In genomic region chr7:80647437-80647871, GRCm38 (mm10) we compare ENCODE assay signal across 8 mouse cellular contexts. TPM values are rescaled to one million over a fixed set of nuclear protein-coding genes. Genes with fewer than 3 reads are reported as not detected.
DNase-seq lines count a peak whose midpoint lies in the region; ATAC-seq and TF ChIP-seq lines count a peak whose summit lies in the region.

No protein-coding gene starts in this region.

- TF ChIP-seq CTCF in heart, postnatal 0 days (IDR thresholded peaks at IDR 0.05; ENCODE audit: low read depth) = no peak
- TF ChIP-seq CTCF in small intestine, adult 2 months (IDR thresholded peaks at IDR 0.05; ENCODE audit: extremely low read depth, insufficient read length, insufficient replicate concordance, low read depth, low read length) = no peak

- no peak for DNase-seq in frontal cortex, postnatal 14 days (ENCODE audit: low spot score in 2 of 2)
- peak; percentile 31 to 49 for DNase-seq in spleen, adult 18-20 months
- no peak for DNase-seq in spleen, adult 12 weeks (ENCODE audit: low spot score)
- no peak for DNase-seq in heart, postnatal 0 days (ENCODE audit: low spot score)
- DNase-seq in yolk sac, embryonic 10.5 days (ENCODE audit: low spot score) = no peak

- no peak for TF ChIP-seq POLR2A in small intestine, adult 2 months (IDR thresholded peaks at IDR 0.05; ENCODE audit: low read depth, low read length)

- WGBS in heart, postnatal 0 days = 26% methylated on average over 7 of the region's 7 CpGs
- WGBS in liver, embryonic 15.5 days (ENCODE audit: insufficient replicate concordance) = 44% methylated on average over 7 of the region's 7 CpGs
- 11% methylated on average over 7 of the region's 7 CpGs for WGBS in small intestine, adult 2 months

- peak overlapping the region; percentile 93 for H3K27ac ChIP-seq in heart, postnatal 0 days (ENCODE audit: low read depth)
- peak overlapping the region; percentile 33; the same call in 1 of the 2 replicates for H3K27ac ChIP-seq in liver, embryonic 15.5 days (replicated peaks)
- H3K27ac ChIP-seq in small intestine, adult 2 months (ENCODE audit: insufficient read depth, low read depth, low read length) = peak overlapping the region; percentile 81

- no peaks in the 10 kb centered on the region for H3K27me3 ChIP-seq in heart, postnatal 0 days (ENCODE audit: control insufficient read depth, insufficient read depth, low read length)
- no peaks in the 10 kb centered on the region for H3K27me3 ChIP-seq in liver, embryonic 15.5 days
- H3K27me3 ChIP-seq in small intestine, adult 2 months (ENCODE audit: control insufficient read depth, insufficient read depth, low read length) = no peaks in the 10 kb centered on the region

- ATAC-seq in frontal cortex, adult (ENCODE audit: low TSS enrichment) = peak; percentile 88
- ATAC-seq in heart, postnatal 0 days (ENCODE audit: insufficient read depth, low read depth) = peak; percentile 65
- ATAC-seq in liver, embryonic 15.5 days (ENCODE audit: insufficient read depth) = no peak

- peaks cover 5% of the 10 kb centered on the region; the same call in 1 of the 2 replicates for H3K36me3 ChIP-seq in heart, postnatal 0 days (replicated peaks; ENCODE audit: control insufficient read depth, insufficient read depth, low read length)
- no peaks in the 10 kb centered on the region for H3K36me3 ChIP-seq in liver, embryonic 15.5 days (replicated peaks)
- no peaks in the 10 kb centered on the region for H3K36me3 ChIP-seq in small intestine, adult 2 months (ENCODE audit: control insufficient read depth, insufficient read depth, low read length)

- H3K4me3 ChIP-seq in heart, postnatal 0 days (ENCODE audit: low read depth, low read length) = peak overlapping the region; percentile 40
- H3K4me3 ChIP-seq in liver, embryonic 15.5 days (replicated peaks) = peak overlapping the region; percentile 15
- peak overlapping the region; percentile 52 for H3K4me3 ChIP-seq in small intestine, adult 2 months (ENCODE audit: low read depth, low read length)

- H3K9me3 ChIP-seq in heart, postnatal 0 days (replicated peaks; ENCODE audit: control insufficient read depth, low read length) = no peaks in the 10 kb centered on the region
- H3K9me3 ChIP-seq in liver, embryonic 15.5 days (replicated peaks) = no peaks in the 10 kb centered on the region

- H3K4me2 ChIP-seq in heart, postnatal 0 days (ENCODE audit: low read depth, low read length) = peak overlapping the region; percentile 55
- peak overlapping the region; percentile 52 for H3K4me2 ChIP-seq in liver, embryonic 15.5 days

- TF ChIP-seq EP300 in heart, postnatal 0 days (IDR thresholded peaks at IDR 0.05; ENCODE audit: low read depth) = no peak

- H3K4me1 ChIP-seq in heart, postnatal 0 days (ENCODE audit: control insufficient read depth, insufficient read depth) = peaks cover 32% of the 10 kb centered on the region
- H3K4me1 ChIP-seq in liver, embryonic 15.5 days (replicated peaks) = peaks cover 33% of the 10 kb centered on the region
- peaks cover 4% of the 10 kb centered on the region; the same call in 1 of the 2 replicates for H3K4me1 ChIP-seq in small intestine, adult 2 months (ENCODE audit: control insufficient read depth, insufficient read depth, insufficient read length, low read length)

- H3K9ac ChIP-seq in heart, postnatal 0 days (replicated peaks; ENCODE audit: low read depth, low read length) = peak overlapping the region; percentile 48; the same call in 1 of the 2 replicates
- no peak overlapping the region for H3K9ac ChIP-seq in liver, embryonic 15.5 days

RNA-seq across cellular contexts. Expression of gene Crtc3, which starts 41.2 kb away (rescaled TPM):
- total RNA-seq in heart, postnatal 0 days (2014; rRNA removed; ENCODE audit: low replicate concordance) = 9.4 and 24.9 TPM in 2 replicates
- polyA plus RNA-seq in heart, postnatal 0 days (2015; fragmentation: Nextera tagmentation; extraction: Ambion mirVana) = 10.5 and 11.4 TPM in 2 replicates
- 4.2 TPM in 2 replicates for polyA plus RNA-seq in liver, embryonic 15.5 days (2015; fragmentation: Nextera tagmentation; extraction: Ambion mirVana)
- polyA plus RNA-seq in small intestine, adult 2 months (2012; rRNA removed) = 11.0 and 15.7 TPM in 2 replicates

Comparison
In these comparisons a context has a peak if more than half of its experiments do, and no peak if none do; other contexts are left out.
1. DNase-seq: peak in spleen, adult 18-20 months (2 of 2); none in frontal cortex, postnatal 14 days (0 of 2), spleen, adult 12 weeks (single experiment), heart, postnatal 0 days (single experiment) and yolk sac, embryonic 10.5 days (single experiment).
2. H3K27ac ChIP-seq: peak in every context shown above with its lines; median percentile 93 in heart, postnatal 0 days; 81 in small intestine, adult 2 months; 33 in liver, embryonic 15.5 days.
3. Peak in every context shown above with its lines, with median percentiles within 50 percentile points of each other: H3K4me3 ChIP-seq.